Mouse (Mus musculus) liver, embryonic 14.5 days (tissue): ENCODE measurements around the gene Uimc1.

Experiments used
- CTCF ChIP-seq: IDR thresholded peaks from 2 replicates; pipeline ENCODE4 v1.5.1; 2016; ENCODE audit warnings: antibody characterized with exemption, low read depth, control low read depth
- EP300 ChIP-seq: IDR thresholded peaks from 2 replicates; pipeline ENCODE4 v1.6.1; 2016; ENCODE audit warnings: antibody characterized with exemption, low read depth

GRCm38 (mm10) chr13:55102366-55102765, 2.3 kb upstream of the Uimc1 start:
- no peak for TF ChIP-seq CTCF
- no peak for TF ChIP-seq EP300
